Mouse (Mus musculus) midbrain, embryonic 13.5 days (tissue): ENCODE measurements at regions not wholly inside any gene's neighbourhood (a gene's known extent, or its start where the extent isn't known, plus 50 kb on each side); places are given as distances from the start of the nearest gene placed in this dataset.

Experiments used
- ATAC-seq: fragments of 200-750 bp; cut with Nextera tagmentation; 2 replicates; pipeline ENCODE4 v1.8.0; 2017; ENCODE audit warnings: mild to moderate bottlenecking, moderate TSS enrichment, moderate library complexity
- H3K27ac ChIP-seq: fragments of 300-500 bp; sonication (generic); 2 replicates; pipeline ENCODE4 v1.5.1; 2015; ENCODE audit warnings: inconsistent platforms, mild to moderate bottlenecking, moderate library complexity
- H3K27me3 ChIP-seq: fragments of 300-500 bp; sonication (generic); 2 replicates; pipeline ENCODE4 v1.6.1; 2015; ENCODE audit warnings: mild to moderate bottlenecking, inconsistent platforms
- H3K36me3 ChIP-seq: fragments of 300-500 bp; sonication (generic); 2 replicates; pipeline ENCODE4 v1.6.1; 2015; ENCODE audit warnings: mild to moderate bottlenecking, inconsistent platforms
- H3K4me1 ChIP-seq: fragments of 300-500 bp; sonication (generic); replicated peaks from 2 replicates; pipeline ENCODE4 v1.6.1; 2015; ENCODE audit warnings: inconsistent platforms
- H3K4me2 ChIP-seq: fragments of 300-500 bp; sonication (generic); replicated peaks from 2 replicates; pipeline ENCODE4 v1.6.1; 2015; ENCODE audit warnings: moderate library complexity, mild to moderate bottlenecking, inconsistent platforms
- H3K4me3 ChIP-seq: fragments of 300-500 bp; sonication (generic); replicated peaks from 2 replicates; pipeline ENCODE4 v1.5.1; 2015; ENCODE audit warnings: mild to moderate bottlenecking, inconsistent platforms
- H3K9ac ChIP-seq: fragments of 300-500 bp; sonication (generic); replicated peaks from 2 replicates; pipeline ENCODE4 v1.6.1; 2015; ENCODE audit warnings: mild to moderate bottlenecking, inconsistent platforms
- H3K9me3 ChIP-seq: fragments of 300-500 bp; sonication (generic); 2 replicates; pipeline ENCODE4 v1.6.1; 2016; ENCODE audit warnings: mild to moderate bottlenecking, inconsistent platforms
- WGBS: fragments of 180-500 bp; shearing (Covaris S2); methylation state at CpG from one replicate; pipeline ENCODE4 v1.1.7; 2015; 5-methylcytosine and 5-hydroxymethylcytosine counted together

DNA sequence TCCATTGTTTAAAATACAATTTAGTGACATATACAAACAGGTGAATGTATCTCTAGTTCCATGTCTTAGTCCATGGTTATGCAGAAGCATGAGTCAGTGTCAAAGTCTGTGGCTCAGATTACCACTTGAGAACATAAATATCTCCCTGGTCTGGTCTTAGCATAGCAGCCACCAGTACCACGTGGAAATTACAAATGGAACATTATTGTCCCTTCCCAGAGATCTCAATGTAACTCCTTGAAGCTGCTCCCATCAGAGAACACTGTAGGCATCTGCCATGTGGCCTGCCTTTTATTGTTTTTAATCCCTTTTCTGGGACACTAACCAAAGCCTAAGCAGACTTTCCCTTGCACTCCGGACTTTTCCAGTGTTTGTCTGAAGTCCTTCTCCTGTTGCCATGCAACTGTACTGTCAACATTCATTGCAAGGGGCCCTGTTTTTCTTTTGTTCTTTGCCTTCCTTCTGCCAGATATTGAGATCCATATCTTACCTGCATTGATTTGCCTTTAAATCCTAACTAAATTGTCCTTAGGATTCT is 217.7 kb upstream of the Reg3g start:
- no peak overlapping the region for H3K9ac ChIP-seq
- H3K4me3 ChIP-seq, result no peak overlapping the region
- no peak overlapping the region for H3K4me2 ChIP-seq
- no peaks in the 10 kb centered on the region for H3K9me3 ChIP-seq
- no peaks in the 10 kb centered on the region for H3K4me1 ChIP-seq
- no peaks in the 10 kb centered on the region for H3K27me3 ChIP-seq
- WGBS, result 26% methylated on average over 2 of the region's 2 CpGs
- H3K27ac ChIP-seq, result no peak overlapping the region
- no peaks in the 10 kb centered on the region for H3K36me3 ChIP-seq
- ATAC-seq, result peak; percentile 55

DNA sequence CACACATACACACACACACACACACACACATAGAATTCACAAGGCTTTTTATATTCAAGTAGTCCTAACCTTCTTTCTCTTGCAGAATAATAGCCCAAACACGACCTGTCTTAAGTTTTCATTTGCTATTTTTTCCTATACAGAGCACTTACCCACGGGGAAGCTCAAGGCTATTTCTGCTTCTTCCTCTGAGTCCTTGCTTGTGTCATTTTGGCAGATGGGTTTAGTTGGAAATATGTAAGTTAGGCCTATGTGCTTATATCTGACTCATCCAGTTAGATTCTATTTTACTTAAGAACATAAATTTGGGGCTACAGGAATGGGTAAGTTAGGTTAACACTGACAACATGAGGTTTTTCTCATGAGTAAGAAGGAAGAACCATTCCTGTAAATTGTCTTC is 182.0 kb upstream of the Reg3g start:
- no peaks in the 10 kb centered on the region for H3K27me3 ChIP-seq
- no peak overlapping the region for H3K9ac ChIP-seq
- no peak overlapping the region for H3K4me3 ChIP-seq
- no peaks in the 10 kb centered on the region for H3K9me3 ChIP-seq
- H3K4me1 ChIP-seq, result no peaks in the 10 kb centered on the region
- 76% methylated on average over 2 of the region's 2 CpGs for WGBS
- no peak overlapping the region for H3K27ac ChIP-seq
- H3K4me2 ChIP-seq, result no peak overlapping the region
- no peaks in the 10 kb centered on the region for H3K36me3 ChIP-seq
- no peak for ATAC-seq
